Mouse (Mus musculus) myocyte (in vitro differentiated cells): ENCODE measurements at regions not wholly inside any gene's neighbourhood (a gene's known extent, or its start where the extent isn't known, plus 50 kb on each side); places are given as distances from the start of the nearest gene placed in this dataset.
A peak's percentile ranks its signal among the peaks of the same experiment; 100 is the strongest.

Source experiments
- H3K27me3 ChIP-seq: one replicate; pipeline ENCODE4 v1.6.1; 2011; ENCODE audit not compliant: control insufficient read depth, insufficient read depth, insufficient read length
- H3K36me3 ChIP-seq: one replicate; pipeline ENCODE4 v1.6.1; 2011; ENCODE audit not compliant: control insufficient read depth, insufficient read depth
- H3K4me2 ChIP-seq: one replicate; pipeline ENCODE4 v1.6.1; 2011; ENCODE audit warnings: low read depth, control low read depth
- H3K4me3 ChIP-seq: one replicate; pipeline ENCODE4 v1.5.1; 2011; ENCODE audit warnings: mild to moderate bottlenecking, control low read depth, moderate library complexity
- H3K79me2 ChIP-seq: one replicate; pipeline ENCODE4 v1.6.1; 2011; ENCODE audit not compliant: control insufficient read depth, insufficient read depth
- H3ac ChIP-seq: one replicate; pipeline ENCODE4 v1.6.1; 2011; ENCODE audit not compliant: control insufficient read depth, insufficient read length
- CEBPB ChIP-seq: IDR thresholded peaks from 2 replicates; pipeline ENCODE4 v1.6.1; 2011; ENCODE audit warnings: mild to moderate bottlenecking, moderate library complexity; ENCODE audit not compliant: poor library complexity, insufficient read depth, severe bottlenecking
- E2F4 ChIP-seq: IDR thresholded peaks from one replicate; pipeline ENCODE4 v1.6.1; 2011; ENCODE audit warnings: mild to moderate bottlenecking, control low read depth, moderate library complexity; ENCODE audit not compliant: insufficient read depth
- MAX ChIP-seq: IDR thresholded peaks from one replicate; pipeline ENCODE4 v1.6.1; 2011; ENCODE audit warnings: low read depth, mild to moderate bottlenecking, control low read depth
- MYOD1 ChIP-seq, 3 experiments: IDR thresholded peaks; one replicate each; pipeline ENCODE4 v1.6.1; 2011; ENCODE audit warnings: control low read depth in 2 of 3, low read depth in 2 of 3, mild to moderate bottlenecking in 2 of 3, moderate library complexity in 1 of 3; ENCODE audit not compliant: insufficient read length in 2 of 3, control insufficient read depth in 1 of 3
- MYOG ChIP-seq, 3 experiments: IDR thresholded peaks; one replicate each; pipeline ENCODE4 v1.6.1; 2011; ENCODE audit warnings: control low read depth in 2 of 3, low read depth in 2 of 3, mild to moderate bottlenecking in 2 of 3; ENCODE audit not compliant: insufficient read length in 2 of 3, control insufficient read depth in 1 of 3, insufficient read depth in 1 of 3
- POLR2A ChIP-seq: IDR thresholded peaks from one replicate; pipeline ENCODE4 v1.6.1; 2011; ENCODE audit warnings: low read depth, mild to moderate bottlenecking, control low read depth, moderate library complexity; ENCODE audit not compliant: insufficient read length
- POLR2AphosphoS2 ChIP-seq: IDR thresholded peaks from one replicate; pipeline ENCODE4 v1.6.1; 2011; ENCODE audit warnings: low read depth, control low read depth; ENCODE audit not compliant: insufficient read length
- REST ChIP-seq: IDR thresholded peaks from one replicate; pipeline ENCODE4 v1.6.1; 2011; ENCODE audit warnings: mild to moderate bottlenecking, control low read depth, moderate library complexity; ENCODE audit not compliant: insufficient read depth, insufficient read length
- SRF ChIP-seq: IDR thresholded peaks from one replicate; pipeline ENCODE4 v1.6.1; 2011; ENCODE audit warnings: low read depth; ENCODE audit not compliant: control insufficient read depth, insufficient read length
- TCF12 ChIP-seq: IDR thresholded peaks from one replicate; pipeline ENCODE4 v1.6.1; 2011; ENCODE audit warnings: mild to moderate bottlenecking, control low read depth; ENCODE audit not compliant: poor library complexity, insufficient read depth, severe bottlenecking
- TCF3 ChIP-seq: IDR thresholded peaks from one replicate; pipeline ENCODE4 v1.6.1; 2011; ENCODE audit warnings: low read depth, control low read depth; ENCODE audit not compliant: insufficient read length
- USF1 ChIP-seq: IDR thresholded peaks from one replicate; pipeline ENCODE4 v1.6.1; 2011; ENCODE audit warnings: low read depth, mild to moderate bottlenecking, control low read depth, moderate library complexity

DNA sequence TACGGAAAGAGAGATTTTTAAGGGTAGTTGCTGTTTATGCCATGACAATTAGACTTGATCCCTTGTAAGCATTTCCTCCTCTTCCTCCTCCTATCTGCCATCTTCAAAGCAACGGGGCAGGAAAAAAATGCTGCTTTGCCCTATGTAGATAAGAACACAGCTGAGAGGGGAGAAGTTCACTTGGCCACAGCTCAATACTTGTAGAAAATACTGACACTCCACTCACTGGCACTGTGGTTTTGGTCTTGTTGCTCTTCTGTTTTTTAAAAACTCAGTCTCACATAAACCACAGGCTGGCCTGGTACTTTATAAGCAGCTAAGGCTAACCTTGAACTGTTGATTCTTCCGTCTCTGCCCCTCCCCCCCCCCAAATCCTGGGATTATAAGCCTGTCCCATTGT is 172.9 kb upstream of the Id2 start:
- Histone ChIP-seq H3K79me2 (no peaks in the 10 kb centered on the region), H3K27me3 (no peaks in the 10 kb centered on the region), H3K36me3 (no peaks in the 10 kb centered on the region), H3K4me2 (no peak overlapping the region), H3ac (no peak overlapping the region), H3K4me3 (no peak overlapping the region)
- TF ChIP-seq POLR2AphosphoS2 (no peak), MAX (no peak), REST (no peak), MYOD1 (IDR thresholded peaks at IDR 0.05; ENCODE audit: control insufficient read depth in 1 of 3, insufficient read length in 2 of 3, low read depth in 2 of 3) (no peak), MYOG (IDR thresholded peaks at IDR 0.05; ENCODE audit: control insufficient read depth in 1 of 3, insufficient read depth in 1 of 3, insufficient read length in 2 of 3, low read depth in 2 of 3) (no peak), E2F4 (no peak), USF1 (no peak), SRF (no peak), TCF12 (no peak), TCF3 (no peak), POLR2A (no peak)

GRCm38 (mm10) chr12:25268871-25269850 is 172.2 kb upstream of the Id2 start:
- TF ChIP-seq MYOG (IDR thresholded peaks at IDR 0.05; ENCODE audit: control insufficient read depth in 1 of 3, insufficient read depth in 1 of 3, insufficient read length in 2 of 3, low read depth in 2 of 3) = peak; percentile 10 to 81 (median 44)
- peak; percentile 63 to 95 (median 95) for TF ChIP-seq MYOD1 (IDR thresholded peaks at IDR 0.05; ENCODE audit: control insufficient read depth in 1 of 3, insufficient read length in 2 of 3, low read depth in 2 of 3)
- TF ChIP-seq TCF3 = peak; percentile 42
- TF ChIP-seq USF1 = no peak
- Histone ChIP-seq H3K4me2 (peak overlapping the region; percentile 31), H3K27me3 (no peaks in the 10 kb centered on the region), H3K36me3 (no peaks in the 10 kb centered on the region), H3K4me3 (no peak overlapping the region), H3ac (no peak overlapping the region), H3K79me2 (no peaks in the 10 kb centered on the region)

GRCm38 (mm10) chr12:25268323-25268722 is 171.4 kb upstream of the Id2 start:
- Histone ChIP-seq H3K27me3 (no peaks in the 10 kb centered on the region), H3K79me2 (no peaks in the 10 kb centered on the region), H3K4me2 (peak overlapping the region; percentile 31), H3K4me3 (no peak overlapping the region), H3K36me3 (no peaks in the 10 kb centered on the region), H3ac (no peak overlapping the region)
- no peak for TF ChIP-seq REST
- TF ChIP-seq SRF = no peak
- no peak for TF ChIP-seq MYOG (IDR thresholded peaks at IDR 0.05; ENCODE audit: control insufficient read depth in 1 of 3, insufficient read depth in 1 of 3, insufficient read length in 2 of 3, low read depth in 2 of 3)
- TF ChIP-seq MYOD1 (IDR thresholded peaks at IDR 0.05; ENCODE audit: control insufficient read depth in 1 of 3, insufficient read length in 2 of 3, low read depth in 2 of 3) = no peak
- TF ChIP-seq USF1 = no peak
- no peak for TF ChIP-seq POLR2A
- TF ChIP-seq TCF3 = no peak
- no peak for TF ChIP-seq POLR2AphosphoS2
- TF ChIP-seq TCF12 = no peak
- TF ChIP-seq CEBPB = no peak
- no peak for TF ChIP-seq MAX
- no peak for TF ChIP-seq E2F4

DNA sequence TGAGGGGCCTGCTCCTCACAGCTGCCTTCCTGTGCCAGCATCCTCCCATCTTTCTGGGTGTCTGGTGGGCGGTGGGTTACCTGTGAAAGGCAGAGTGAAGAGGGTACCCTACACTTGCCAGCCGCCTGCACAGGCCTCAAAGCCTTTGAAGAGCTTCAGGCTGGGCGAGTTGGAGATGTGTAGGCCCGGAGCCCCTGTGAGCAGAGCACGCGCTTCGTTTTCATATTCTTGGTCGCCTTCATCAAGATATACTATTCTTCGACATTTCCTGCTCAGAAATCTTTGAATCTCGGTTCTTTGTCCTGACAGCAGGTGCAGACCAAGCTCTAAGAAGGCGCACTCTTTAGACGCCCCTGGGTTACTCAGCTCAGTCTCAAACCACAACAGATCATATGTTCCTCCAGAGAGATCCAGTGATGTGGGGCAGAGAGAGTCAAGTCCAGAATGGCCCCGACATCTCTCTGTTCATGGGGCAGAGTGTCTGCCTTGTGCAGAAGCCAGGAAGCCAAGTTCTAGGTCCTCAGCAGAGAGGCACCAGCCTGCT is 170.7 kb upstream of the Id2 start:
- no peak overlapping the region for H3K4me3 ChIP-seq
- H3K36me3 ChIP-seq = no peaks in the 10 kb centered on the region
- no peaks in the 10 kb centered on the region for H3K27me3 ChIP-seq
- H3K4me2 ChIP-seq = no peak overlapping the region
- TF ChIP-seq E2F4 = no peak
- no peak for TF ChIP-seq USF1
- TF ChIP-seq TCF3 = no peak
- TF ChIP-seq POLR2AphosphoS2 = no peak
- no peaks in the 10 kb centered on the region for H3K79me2 ChIP-seq
- H3ac ChIP-seq = no peak overlapping the region
